Mouse (Mus musculus) embryonic facial prominence, embryonic 14.5 days (tissue): ENCODE measurements around the gene Slc38a5. TPM values are rescaled to one million over a fixed set of nuclear protein-coding genes. Genes with fewer than 3 reads are reported as not detected.
"Not testable (repeated sequence)": the region's sequence is repeated elsewhere in the genome, so short reads cannot be mapped to it uniquely, and the experiment has no call there.

Experiments used
- ATAC-seq: fragments of 200-750 bp; cut with Nextera tagmentation; 2 replicates; pipeline ENCODE4 v1.8.0; 2017; ENCODE audit warnings: low read depth, moderate number of reproducible peaks, moderate TSS enrichment
- DNase-seq: peaks from one replicate; pipeline ENCODE4 v3.0.0-alpha.2; 2015; ENCODE audit warnings: low spot score
- H3K27ac ChIP-seq: fragments of 300-500 bp; sonication (generic); replicated peaks from 2 replicates; pipeline ENCODE4 v1.5.1; 2014; ENCODE audit warnings: low read depth, mild to moderate bottlenecking, low read length, moderate library complexity
- H3K27me3 ChIP-seq: fragments of 300-500 bp; sonication (generic); replicated peaks from 2 replicates; pipeline ENCODE4 v1.6.1; 2014; ENCODE audit warnings: low read length; ENCODE audit not compliant: control insufficient read depth, insufficient read depth
- H3K36me3 ChIP-seq: fragments of 300-500 bp; sonication (generic); 2 replicates; pipeline ENCODE4 v1.6.1; 2014; ENCODE audit warnings: low read length, mixed read lengths; ENCODE audit not compliant: control insufficient read depth, insufficient read depth
- H3K4me1 ChIP-seq: fragments of 300-500 bp; sonication (generic); 2 replicates; pipeline ENCODE4 v1.6.1; 2014; ENCODE audit warnings: antibody characterized with exemption, low read length; ENCODE audit not compliant: control insufficient read depth, insufficient read depth
- H3K4me2 ChIP-seq: fragments of 300-500 bp; sonication (generic); 2 replicates; pipeline ENCODE4 v1.6.1; 2014; ENCODE audit warnings: low read depth, mild to moderate bottlenecking, low read length, moderate library complexity, mixed read lengths
- H3K4me3 ChIP-seq: fragments of 300-500 bp; sonication (generic); 2 replicates; pipeline ENCODE4 v1.5.1; 2014; ENCODE audit warnings: low read depth, mild to moderate bottlenecking, low read length
- H3K9ac ChIP-seq: fragments of 300-500 bp; sonication (generic); 2 replicates; pipeline ENCODE4 v1.6.1; 2014; ENCODE audit warnings: low read depth, mild to moderate bottlenecking, low read length, moderate library complexity, mixed read lengths
- H3K9me3 ChIP-seq: fragments of 300-500 bp; sonication (generic); 2 replicates; pipeline ENCODE4 v1.6.1; 2016; ENCODE audit warnings: low read length; ENCODE audit not compliant: control insufficient read depth
- WGBS: fragments of 180-500 bp; shearing (Covaris S2); extraction: QIAGEN DNeasy Blood & Tissue Kit; methylation state at CpG from one replicate; pipeline ENCODE4 v1.1.7; 2014; 5-methylcytosine and 5-hydroxymethylcytosine counted together
- polyA plus RNA-seq: library from polyadenylated mRNA; unstranded; fragments of >200 nt; fragmentation: Nextera tagmentation; extraction: Ambion mirVana; gene quantifications from 2 replicates; pipeline ENCODE4 v1.2.1, GENCODE M21; 2014

Slc38a5 gene
- polyA plus RNA-seq, 1 experiment from 2014 or later = 0.56 TPM

DNA sequence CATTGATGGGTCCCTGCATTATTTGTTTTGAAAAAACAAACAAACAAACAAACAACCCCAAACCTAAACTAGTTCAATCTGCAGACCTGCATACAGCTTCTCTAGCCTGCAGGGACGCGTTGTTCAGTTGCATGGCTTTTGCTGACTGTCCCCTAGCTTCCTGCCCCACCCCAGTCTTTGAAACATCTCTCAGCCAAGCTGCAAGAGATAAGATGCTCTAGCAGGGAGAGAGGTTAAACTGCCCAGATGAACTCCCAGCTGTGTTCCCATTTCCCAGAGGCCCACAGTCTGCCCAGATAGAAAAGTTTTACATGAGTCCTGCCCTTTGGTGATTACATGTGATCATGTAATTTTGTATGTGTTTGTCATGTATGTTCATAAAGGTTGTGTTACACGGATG lies 6.7 kb upstream of the Slc38a5 start:
- 78% methylated on average over 3 of the region's 3 CpGs for WGBS

DNA sequence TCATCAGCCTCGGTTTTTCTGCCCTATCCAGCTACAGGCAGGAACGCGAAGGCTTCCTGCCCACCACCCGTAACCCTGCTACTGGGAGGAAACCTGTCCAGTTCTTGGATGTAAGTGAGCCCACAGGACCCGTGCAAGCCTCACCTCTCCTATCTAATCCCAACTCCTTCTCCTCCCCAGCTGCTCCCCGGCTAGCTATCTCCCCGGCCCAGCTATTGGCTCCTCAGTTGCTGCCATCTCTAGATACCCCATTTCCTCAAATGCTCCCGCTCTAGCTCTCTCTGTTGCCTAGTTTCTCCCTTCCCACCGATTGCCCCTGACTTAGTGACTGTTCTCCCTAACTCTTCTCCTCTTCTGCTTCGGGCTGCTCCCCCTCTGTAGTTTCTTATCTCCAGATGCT lies 1.1 kb downstream of the Slc38a5 start:
- DNase-seq (no peak), ATAC-seq (no peak)
- Histone ChIP-seq H3K36me3 (no peaks in the 10 kb centered on the region), H3K4me1 (no peaks in the 10 kb centered on the region), H3K4me3 (no peak overlapping the region), H3K9ac (no peak overlapping the region), H3K9me3 (no peaks in the 10 kb centered on the region), H3K27me3 (no peaks in the 10 kb centered on the region; the same call in 1 of the 2 replicates), H3K27ac (no peak overlapping the region), H3K4me2 (peak overlapping the region; percentile 24; the same call in 1 of the 2 replicates)
- 21% methylated on average over 9 of the region's 10 CpGs for WGBS

More for the DNA sequence above, 6.7 kb upstream of the Slc38a5 start:
- ATAC-seq (no peak), DNase-seq (no peak)
- H3K4me1 ChIP-seq = no peaks in the 10 kb centered on the region
- H3K36me3 ChIP-seq = no peaks in the 10 kb centered on the region
- H3K9me3 ChIP-seq = no peaks in the 10 kb centered on the region
- H3K27me3 ChIP-seq = no peaks in the 10 kb centered on the region
- H3K4me3 ChIP-seq = no peak overlapping the region
- no peak overlapping the region for H3K27ac ChIP-seq
- H3K9ac ChIP-seq = no peak overlapping the region
- no peak overlapping the region for H3K4me2 ChIP-seq

DNA sequence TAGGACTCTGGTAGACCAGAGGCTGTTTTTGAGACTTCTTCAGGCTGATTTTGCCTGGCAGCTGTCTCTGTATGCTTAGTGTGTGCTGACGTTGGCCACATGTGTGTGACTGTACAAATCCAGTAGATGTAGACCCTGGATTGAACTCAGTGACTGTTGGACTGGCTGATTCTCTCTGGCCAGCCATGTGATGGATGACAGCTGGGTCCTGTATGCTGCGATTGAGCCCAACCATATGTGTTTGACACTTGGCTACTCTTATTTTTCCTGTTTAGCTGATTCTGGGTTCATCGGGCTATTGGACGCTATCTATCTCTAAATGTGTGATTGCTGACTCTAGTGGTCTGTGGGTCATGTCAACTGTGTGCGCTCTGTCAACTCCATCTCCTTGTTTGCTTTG lies 3.1 kb downstream of the Slc38a5 start:
- H3K36me3 ChIP-seq = no peaks in the 10 kb centered on the region
- H3K9me3 ChIP-seq = no peaks in the 10 kb centered on the region
- no peak overlapping the region for H3K4me2 ChIP-seq
- no peak overlapping the region for H3K27ac ChIP-seq
- H3K4me1 ChIP-seq = no peaks in the 10 kb centered on the region
- WGBS = 90% methylated on average over 5 of the region's 5 CpGs
- ATAC-seq = no peak
- H3K4me3 ChIP-seq = no peak overlapping the region
- H3K9ac ChIP-seq = no peak overlapping the region
- no peaks in the 10 kb centered on the region; the same call in 1 of the 2 replicates for H3K27me3 ChIP-seq
- no peak for DNase-seq

DNA sequence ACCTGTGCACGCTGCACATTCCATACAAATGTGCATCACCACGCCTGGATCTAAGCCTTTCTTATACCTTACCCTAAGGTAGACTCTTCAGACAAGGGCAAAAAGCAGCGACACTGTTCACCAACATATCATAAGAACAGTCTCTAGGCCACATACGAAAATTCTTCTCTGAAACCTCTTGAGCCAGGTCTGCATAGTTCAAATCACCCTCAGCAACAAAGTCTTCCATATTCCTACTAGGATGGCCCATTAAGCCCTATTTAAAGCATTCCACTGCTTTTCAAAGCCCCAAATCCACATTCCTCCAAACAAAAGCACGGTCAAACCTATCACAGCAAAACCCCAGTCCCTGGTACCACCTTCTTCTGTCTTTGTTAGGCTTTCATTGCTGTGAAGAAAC lies 17.7 kb downstream of the Slc38a5 start:
- WGBS = 73% methylated on average over 5 of the region's 5 CpGs
- DNase-seq = no peak
- no peak overlapping the region for H3K4me3 ChIP-seq

DNA sequence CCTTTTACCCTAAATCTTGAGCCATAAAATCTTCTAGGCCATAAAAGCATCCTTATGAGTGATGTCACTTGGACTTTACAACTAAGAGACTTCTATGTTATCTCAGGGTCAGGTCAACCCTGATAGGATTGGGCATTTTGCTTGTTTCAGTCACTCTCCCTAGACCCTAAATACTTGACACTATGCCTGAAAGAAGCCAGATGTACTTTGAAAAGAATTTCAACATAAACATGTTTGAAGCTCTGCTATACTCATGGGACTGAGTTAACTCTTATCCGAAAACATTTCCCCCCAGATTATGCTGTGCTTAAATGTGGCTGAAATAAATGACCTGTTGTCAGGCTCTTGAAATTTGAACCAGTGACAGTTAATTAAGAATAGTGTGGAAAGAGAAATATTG lies 38.4 kb downstream of the Slc38a5 start:
- Histone ChIP-seq H3K27ac (no peak overlapping the region), H3K4me2 (no peak overlapping the region), H3K27me3 (no peaks in the 10 kb centered on the region), H3K4me1 (no peaks in the 10 kb centered on the region), H3K4me3 (no peak overlapping the region), H3K9ac (no peak overlapping the region), H3K9me3 (no peaks in the 10 kb centered on the region), H3K36me3 (no peaks in the 10 kb centered on the region)
- ATAC-seq (no peak), DNase-seq (no peak)
- WGBS = 73% methylated on average over 1 of the region's 1 CpGs

More for the DNA sequence above, 17.7 kb downstream of the Slc38a5 start:
- Histone ChIP-seq H3K27ac (no peak overlapping the region), H3K27me3 (no peaks in the 10 kb centered on the region), H3K36me3 (no peaks in the 10 kb centered on the region), H3K9me3 (no peaks in the 10 kb centered on the region), H3K4me2 (no peak overlapping the region), H3K9ac (no peak overlapping the region), H3K4me1 (no peaks in the 10 kb centered on the region)
- no peak for ATAC-seq

DNA sequence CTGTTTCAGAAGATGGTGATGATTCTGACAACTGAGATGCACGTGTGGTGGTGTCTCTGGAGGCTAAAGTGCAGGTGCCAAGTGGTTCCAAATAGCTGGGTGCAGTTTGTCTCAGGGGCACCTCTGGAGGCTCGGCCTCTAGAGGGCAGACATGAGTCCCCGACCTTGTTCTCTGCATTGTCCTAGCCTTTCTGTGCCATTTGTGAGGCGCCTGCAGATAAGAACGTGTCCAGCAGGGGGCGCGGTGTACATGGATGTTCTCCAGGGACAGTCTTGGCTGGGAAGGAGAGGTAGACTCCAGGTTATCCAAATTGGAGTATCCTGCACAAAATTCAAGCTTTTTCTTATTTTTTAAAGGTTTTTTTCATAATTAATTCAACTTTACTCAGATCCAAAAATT lies 44.0 kb downstream of the Slc38a5 start:
- H3K4me1 ChIP-seq, H3K27ac ChIP-seq, H3K9ac ChIP-seq, H3K36me3 ChIP-seq, H3K4me3 ChIP-seq, H3K4me2 ChIP-seq, ATAC-seq, H3K27me3 ChIP-seq, H3K9me3 ChIP-seq: not testable (repeated sequence)
- DNase-seq = peak; percentile 1
- 22% methylated on average over 6 of the region's 7 CpGs for WGBS

DNA sequence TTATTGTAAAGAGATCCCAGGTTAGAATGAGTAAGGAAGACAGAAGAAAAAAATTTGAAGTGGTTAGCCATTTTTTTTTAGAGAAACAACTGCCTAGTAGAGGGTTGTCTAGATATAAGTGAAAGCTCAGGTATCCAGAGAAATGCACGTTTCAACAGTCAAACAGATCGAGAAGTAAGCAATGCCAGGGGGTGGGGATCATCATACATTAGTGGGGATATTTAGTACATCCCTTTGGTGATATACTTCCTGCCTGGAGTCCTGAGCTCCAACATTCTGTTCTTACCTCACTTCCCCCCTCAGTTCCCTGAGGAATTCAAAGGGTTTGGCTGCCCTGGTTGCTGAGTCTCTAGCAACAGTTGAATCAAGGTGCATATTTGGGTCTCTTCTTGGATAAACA lies 56.2 kb downstream of the Slc38a5 start, which contains the start of gene Ssxb10:
TSS of gene Ssxb10 (plus strand) at position 301 of the 400 bp plus-strand sequence.
- Histone ChIP-seq H3K4me3 (no peak within 1 kb of the TSS), H3K4me2 (no peak within 1 kb of the TSS), H3K27me3 (no peaks in the 10 kb centered on the region), H3K36me3 (no peaks in the 10 kb centered on the region), H3K4me1 (no peaks in the 10 kb centered on the region), H3K27ac (no peak within 1 kb of the TSS), H3K9me3 (peaks cover 9% of the 10 kb centered on the region; the same call in 1 of the 2 replicates), H3K9ac (no peak within 1 kb of the TSS)
- ATAC-seq (no peak), DNase-seq (no peak)
- WGBS = 62% methylated on average over 2 of the region's 2 CpGs

Other genes with a start within 250 kb of the Slc38a5 start
- 42.5 and 47.6 TPM in 2 replicates for gene Suv39h1, start 196.4 kb upstream of the Slc38a5 start, polyA plus RNA-seq
- 0.97 and 1.0 TPM in 2 replicates for gene Was, start 180.6 kb upstream of the Slc38a5 start, polyA plus RNA-seq
- 19.3 and 21.8 TPM in 2 replicates for gene Wdr13, start 138.2 kb upstream of the Slc38a5 start, polyA plus RNA-seq
- gene Rbm3, start 125.3 kb upstream of the Slc38a5 start, polyA plus RNA-seq = 420 and 489 TPM in 2 replicates
- gene Tbc1d25, start 95.0 kb upstream of the Slc38a5 start, polyA plus RNA-seq = 13.0 and 13.3 TPM in 2 replicates
- gene Ebp, start 77.6 kb upstream of the Slc38a5 start, polyA plus RNA-seq = 31.4 and 31.9 TPM in 2 replicates
- gene Porcn, start 64.6 kb upstream of the Slc38a5 start, polyA plus RNA-seq = 9.0 and 10.9 TPM in 2 replicates
- 40.5 and 42.8 TPM in 2 replicates for gene Ftsj1, start 18.7 kb upstream of the Slc38a5 start, polyA plus RNA-seq
- not detected in 2 replicates for gene Ssxb10, start 56.3 kb downstream of the Slc38a5 start, polyA plus RNA-seq
- gene Ssxb9, start 95.8 kb downstream of the Slc38a5 start, polyA plus RNA-seq = not detected in 2 replicates
- not detected in 2 replicates for gene Ssxb1, start 142.2 kb downstream of the Slc38a5 start, polyA plus RNA-seq
- gene Ssxb2, start 190.6 kb downstream of the Slc38a5 start, polyA plus RNA-seq = not detected in 2 replicates